Mouse (Mus musculus) CH12.LX (cell line): Measurements from ENCODE around the gene Olfr203. TPM values are rescaled to one million over a fixed set of nuclear protein-coding genes. Genes with fewer than 3 reads are reported as not detected.
"Not testable (repeated sequence)": the region's sequence is repeated elsewhere in the genome, so short reads cannot be mapped to it uniquely, and the experiment has no call there.

ENCODE experiments used
- DNase-seq: peaks from one replicate; pipeline ENCODE4 v3.0.0-alpha.2; 2013; ENCODE audit errors: extremely low read depth
- H3K27ac ChIP-seq: 2 replicates; pipeline ENCODE4 v1.5.1; 2012; ENCODE audit warnings: low read depth, mild to moderate bottlenecking, control low read depth, moderate library complexity; ENCODE audit not compliant: insufficient read depth
- H3K27me3 ChIP-seq: replicated peaks from 2 replicates; pipeline ENCODE3; 2012; ENCODE audit warnings: inconsistent platforms
- H3K36me3 ChIP-seq, 2 experiments: replicated peaks in 1 of 2; 2 replicates each; pipeline versions ENCODE3 to v1.6.1; 2012; ENCODE audit warnings: inconsistent platforms in 1 of 2, low read length in 1 of 2, mild to moderate bottlenecking in 1 of 2, mixed read lengths in 1 of 2, moderate library complexity in 1 of 2; ENCODE audit not compliant: control insufficient read depth in 1 of 2, insufficient read depth in 1 of 2
- H3K4me1 ChIP-seq, 2 experiments: 2 replicates each; pipeline ENCODE4 v1.6.1; 2012; ENCODE audit warnings: inconsistent platforms in 1 of 2, moderate library complexity in 1 of 2; ENCODE audit not compliant: insufficient read depth in 2 of 2, control insufficient read depth in 1 of 2
- H3K4me2 ChIP-seq: 2 replicates; pipeline ENCODE4 v1.6.1; 2012; ENCODE audit warnings: low read depth, mild to moderate bottlenecking, control low read depth; ENCODE audit not compliant: poor library complexity, insufficient read depth, severe bottlenecking
- H3K4me3 ChIP-seq, 3 experiments: fragments of 150-350 bp in 1 of 3; sonication (generic) in 1 of 3; replicated peaks in 1 of 3; 2 replicates each; pipeline versions ENCODE3 to v1.5.1; 2011 to 2012; ENCODE audit warnings: low read depth in 2 of 3, low read length in 2 of 3, mild to moderate bottlenecking in 2 of 3, moderate library complexity in 2 of 3, control low read depth in 1 of 3, improper control_type of control experiment in 1 of 3, inconsistent platforms in 1 of 3, mixed read lengths in 1 of 3; ENCODE audit not compliant: poor library complexity in 1 of 3
- H3K79me2 ChIP-seq: replicated peaks from 2 replicates; pipeline ENCODE4 v1.6.1; 2012; ENCODE audit warnings: mild to moderate bottlenecking, moderate library complexity; ENCODE audit not compliant: control insufficient read depth, poor library complexity, insufficient read depth, severe bottlenecking; ENCODE audit errors: extremely low read depth
- H3K9ac ChIP-seq: 2 replicates; pipeline ENCODE4 v1.6.1; 2012; ENCODE audit warnings: low read depth, mild to moderate bottlenecking, control low read depth, moderate library complexity; ENCODE audit not compliant: insufficient read depth
- H3K9me3 ChIP-seq: replicated peaks from 2 replicates; pipeline ENCODE3; 2012; ENCODE audit warnings: low read length, inconsistent platforms, mixed read lengths
- CTCF ChIP-seq, 2 experiments: IDR thresholded peaks in 1 of 2; conservative IDR thresholded peaks in 1 of 2; 2 replicates each; pipeline ENCODE4 v1.5.1; 2011 to 2012; ENCODE audit warnings: low read depth in 2 of 2, low read length in 2 of 2, improper control_type of control experiment in 1 of 2, inconsistent platforms in 1 of 2, mild to moderate bottlenecking in 1 of 2, moderate library complexity in 1 of 2
- EP300 ChIP-seq: IDR thresholded peaks from 2 replicates; pipeline ENCODE4 v1.6.1; 2011; ENCODE audit warnings: low read length, improper control_type of control experiment
- NELFE ChIP-seq: IDR thresholded peaks from 2 replicates; pipeline ENCODE4 v1.6.1; 2011; ENCODE audit warnings: low read depth, low read length, improper control_type of control experiment
- SIN3A ChIP-seq: IDR thresholded peaks from 2 replicates; pipeline ENCODE4 v1.6.1; 2012; ENCODE audit warnings: low read length, improper control_type of control experiment, inconsistent platforms
- TBP ChIP-seq: conservative IDR thresholded peaks from 2 replicates; pipeline ENCODE4 v1.6.1; 2011; ENCODE audit warnings: low read depth, low read length, improper control_type of control experiment
- TCF12 ChIP-seq: IDR thresholded peaks from 2 replicates; pipeline ENCODE4 v1.6.1; 2014; ENCODE audit warnings: low read depth, mild to moderate bottlenecking, inconsistent platforms, low read length, improper control_type of control experiment
- UBTF ChIP-seq: IDR thresholded peaks from 2 replicates; pipeline ENCODE4 v1.6.1; 2012; ENCODE audit warnings: low read depth, mild to moderate bottlenecking, inconsistent platforms, low read length, improper control_type of control experiment, moderate library complexity
- USF2 ChIP-seq: conservative IDR thresholded peaks from 2 replicates; pipeline ENCODE4 v1.6.1; 2011; ENCODE audit warnings: low read depth, low read length, improper control_type of control experiment
- ZMIZ1 ChIP-seq: IDR thresholded peaks from 2 replicates; pipeline ENCODE4 v1.6.1; 2012; ENCODE audit warnings: low read depth, mild to moderate bottlenecking, inconsistent platforms, low read length, improper control_type of control experiment
- dilution Hi-C: fragments of 300-500 bp; cut with MboI; formaldehyde crosslinking; loops from 2 replicates; pipeline ENCODE4 v1.14.3; 2020; ENCODE audit warnings: low sequenced_read_pairs; ENCODE audit not compliant: extremely low pct_unique_long_range_greater_than_20kb, extremely low pct_ligation_motif_present
- in situ Hi-C: fragments of 300-500 bp; cut with MboI; formaldehyde crosslinking; loops from 3 replicates; pipeline ENCODE4 v1.14.3; 2019; ENCODE audit warnings: low sequenced_read_pairs, low pct_ligation_motif_present, low pct_unique_long_range_greater_than_20kb, mixed read lengths
- polyA plus RNA-seq: library from polyadenylated mRNA; unstranded; fragments of >175 nt; gene quantifications from 2 replicates; pipeline ENCODE4 v1.2.1, GENCODE M21; 2012; ENCODE audit warnings: low read depth; ENCODE audit not compliant: insufficient read length
- total RNA-seq, 2 experiments: library from RNA; depleted of rRNA; stranded (reverse); fragments of 300-350 nt in 1 of 2; fragments of >200 nt in 1 of 2; gene quantifications; 2 replicates each; pipeline ENCODE4 v1.2.3; 2012 to 2014

Olfr203 gene
- total and polyA plus RNA-seq, 3 experiments, result not detected

GRCm38 (mm10) chr16:59286693-59287092 lies 12.0 kb upstream of the Olfr203 start, which contains the start of gene Olfr202:
Gene Olfr202 (minus strand): TSS chr16:59286793.
- dilution Hi-C loops, result no loop called here
- H3K4me2 ChIP-seq, result no peak within 1 kb of the TSS
- H3K79me2 ChIP-seq, result no peaks in the 10 kb centered on the region
- TF ChIP-seq CTCF (conservative IDR thresholded peaks at IDR 0.05 in 1 of 2, IDR thresholded peaks at IDR 0.05 in 1 of 2; ENCODE audit: low read depth in 2 of 2, low read length in 2 of 2), result no peak
- in situ Hi-C loops, result no loop called here
- no peaks in the 10 kb centered on the region for H3K36me3 ChIP-seq
- H3K27me3 ChIP-seq, result no peaks in the 10 kb centered on the region
- no peak within 1 kb of the TSS for H3K9ac ChIP-seq
- H3K27ac ChIP-seq, result no peak within 1 kb of the TSS
- no peak for DNase-seq
- no peak within 1 kb of the TSS for H3K4me3 ChIP-seq
- no peaks in the 10 kb centered on the region for H3K9me3 ChIP-seq
- H3K4me1 ChIP-seq, result no peaks in the 10 kb centered on the region

GRCm38 (mm10) chr16:59287576-59287975 lies 11.1 kb upstream of the Olfr203 start:
- DNase-seq, H3K27me3 ChIP-seq, dilution Hi-C loops, H3K79me2 ChIP-seq, H3K27ac ChIP-seq, H3K9ac ChIP-seq, H3K4me3 ChIP-seq, H3K36me3 ChIP-seq, H3K9me3 ChIP-seq, in situ Hi-C loops, H3K4me2 ChIP-seq, H3K4me1 ChIP-seq: not testable (repeated sequence)

- no peaks in the 10 kb centered on the region for H3K9me3 ChIP-seq
- no peaks in the 10 kb centered on the region for H3K4me1 ChIP-seq
- DNase-seq, result no peak
- in situ Hi-C loops, result no loop called here
- no peaks in the 10 kb centered on the region for H3K27me3 ChIP-seq
- no peaks in the 10 kb centered on the region for H3K36me3 ChIP-seq
- TF ChIP-seq EP300 (no peak), ZMIZ1 (no peak), TCF12 (no peak), TBP (no peak), SIN3A (no peak), NELFE (no peak), USF2 (no peak), UBTF (no peak)
- TF ChIP-seq, all 38 proteins: peak for 0
- Histone ChIP-seq H3K4me3 (no peak within 1 kb of the TSS), H3K79me2 (no peaks in the 10 kb centered on the region), H3K27ac (no peak within 1 kb of the TSS), H3K4me2 (no peak within 1 kb of the TSS), H3K9ac (no peak within 1 kb of the TSS)
- dilution Hi-C loops, result no loop called here
Measured at GRCm38 (mm10) chr16:59318148-59318547, 19.5 kb downstream of the Olfr203 start, which contains the start of gene Olfr204. Gene Olfr204 (minus strand): TSS chr16:59318248.
